Mouse (Mus musculus) granulocyte monocyte progenitor cell, adult 5-6 weeks (primary cell): Measurements from ENCODE around the gene Hdac7. TPM values are rescaled to one million over a fixed set of nuclear protein-coding genes. Genes with fewer than 3 reads are reported as not detected.

ENCODE experiments used
- ATAC-seq: replicated peaks from 2 replicates; pipeline ENCODE4 v1.8.0; 2016; ENCODE audit warnings: mild to moderate bottlenecking, moderate TSS enrichment, inconsistent platforms; ENCODE audit not compliant: poor library complexity, severe bottlenecking
- total RNA-seq, 2 experiments: library from RNA; stranded (forward) in 1 of 2; stranded (reverse) in 1 of 2; fragments of 200-712, 200-1000 nt in 1 of 2; fragments of >200 nt in 1 of 2; fragmentation: Nextera tagmentation in 1 of 2; gene quantifications; 2 replicates each; pipeline ENCODE4 v1.2.3; 2014 to 2017

Gene Hdac7
- total RNA-seq, 2 experiments from 2014 or later: 6.1 to 52.1 TPM

- ATAC-seq: no peak
Measured at GRCm38 (mm10) chr15:97778311-97779098, 65.8 kb downstream of the Hdac7 start, which contains the start of gene Slc48a1. Gene Slc48a1 (plus strand): TSS chr15:97778520.

GRCm38 (mm10) chr15:97776919-97777318 is 67.4 kb downstream of the Hdac7 start:
- no peak for ATAC-seq

GRCm38 (mm10) chr15:97776514-97776913 is 67.8 kb downstream of the Hdac7 start:
- peak; percentile 55 for ATAC-seq

GRCm38 (mm10) chr15:97773961-97774370 is 70.3 kb downstream of the Hdac7 start:
- ATAC-seq: peak; percentile 38; the same call in 1 of the 2 replicates

- no peak for ATAC-seq
Measured at GRCm38 (mm10) chr15:97773108-97773507, 71.2 kb downstream of the Hdac7 start.

GRCm38 (mm10) chr15:97770280-97770679 is 74.0 kb downstream of the Hdac7 start:
- ATAC-seq: no peak

GRCm38 (mm10) chr15:97768192-97768591 is 76.1 kb downstream of the Hdac7 start:
- peak; percentile 51 for ATAC-seq

- ATAC-seq: peak; percentile 88
Measured at GRCm38 (mm10) chr15:97767280-97768186, 76.8 kb downstream of the Hdac7 start, which contains the start of gene Rapgef3. Gene Rapgef3 (minus strand): TSS chr15:97767972.

- no peak for ATAC-seq
Measured at GRCm38 (mm10) chr15:97766594-97767279, 77.6 kb downstream of the Hdac7 start.

- ATAC-seq: no peak
Measured at GRCm38 (mm10) chr15:97766194-97766593, 78.1 kb downstream of the Hdac7 start.

- no peak for ATAC-seq
Measured at GRCm38 (mm10) chr15:97765090-97765794, 79.1 kb downstream of the Hdac7 start.

- no peak for ATAC-seq
Measured at GRCm38 (mm10) chr15:97764532-97764931, 79.8 kb downstream of the Hdac7 start.

- ATAC-seq: no peak
Measured at GRCm38 (mm10) chr15:97763256-97764049, 80.8 kb downstream of the Hdac7 start.

GRCm38 (mm10) chr15:97762733-97763132 is 81.6 kb downstream of the Hdac7 start:
- no peak for ATAC-seq

GRCm38 (mm10) chr15:97761438-97761837 is 82.9 kb downstream of the Hdac7 start:
- no peak for ATAC-seq

- no peak for ATAC-seq
Measured at GRCm38 (mm10) chr15:97760952-97761351, 83.3 kb downstream of the Hdac7 start.

GRCm38 (mm10) chr15:97760006-97760405 is 84.3 kb downstream of the Hdac7 start:
- peak; percentile 37 for ATAC-seq

- no peak for ATAC-seq
Measured at GRCm38 (mm10) chr15:97755361-97755760, 88.9 kb downstream of the Hdac7 start.

GRCm38 (mm10) chr15:97754476-97754875 is 89.8 kb downstream of the Hdac7 start:
- no peak for ATAC-seq
